Mouse (Mus musculus) left cerebral cortex, adult 18-20 months (tissue): Measurements from ENCODE around the gene Arf6. TPM values are rescaled to one million over a fixed set of nuclear protein-coding genes. Genes with fewer than 3 reads are reported as not detected.
"Not testable (repeated sequence)": the region's sequence is repeated elsewhere in the genome, so short reads cannot be mapped to it uniquely, and the experiment has no call there.

ENCODE experiments used
- DNase-seq, 2 experiments: peaks; one replicate each; pipeline ENCODE4 v3.0.0; 2021 to 2022; ENCODE audit warnings: low spot score in 2 of 2, mixed read lengths in 1 of 2
- total RNA-seq, 2 experiments: library from RNA; stranded (reverse); gene quantifications; 2 replicates each; pipeline ENCODE4 v1.2.3; 2021

Arf6 gene
- total RNA-seq, 2 experiments from 2014 or later, result 56.6 to 57.9 TPM

GRCm38 (mm10) chr12:69372731-69373331 is 881 bp downstream of the Arf6 start:
- DNase-seq, result peak in 1 of 2 experiments; percentile 8

GRCm38 (mm10) chr12:69373850-69374766 is 2.2 kb downstream of the Arf6 start:
- DNase-seq, result no peak

- DNase-seq, result no peak
These were observed 4.2 kb downstream of the Arf6 start for GRCm38 (mm10) chr12:69376132-69376531.

- no peak for DNase-seq
These were observed 5.2 kb downstream of the Arf6 start for GRCm38 (mm10) chr12:69377188-69377587.

GRCm38 (mm10) chr12:69377636-69378035 is 5.7 kb downstream of the Arf6 start:
- not testable (repeated sequence) for DNase-seq

GRCm38 (mm10) chr12:69378558-69379454 is 6.9 kb downstream of the Arf6 start:
- DNase-seq, result no peak

GRCm38 (mm10) chr12:69382880-69383279 is 10.9 kb downstream of the Arf6 start:
- no peak for DNase-seq

- DNase-seq, result no peak
These were observed 12.7 kb downstream of the Arf6 start for GRCm38 (mm10) chr12:69384606-69385005.

- DNase-seq, result no peak
These were observed 13.8 kb downstream of the Arf6 start for GRCm38 (mm10) chr12:69385542-69386280.

- DNase-seq, result not testable (repeated sequence)
These were observed 14.4 kb downstream of the Arf6 start for GRCm38 (mm10) chr12:69386281-69386732.

GRCm38 (mm10) chr12:69388321-69388869 is 16.4 kb downstream of the Arf6 start:
- no peak for DNase-seq

GRCm38 (mm10) chr12:69389273-69389938 is 17.5 kb downstream of the Arf6 start:
- peak in 1 of 2 experiments; percentile 11 for DNase-seq

GRCm38 (mm10) chr12:69390000-69390698 is 18.2 kb downstream of the Arf6 start:
- DNase-seq, result no peak

GRCm38 (mm10) chr12:69393076-69393475 is 21.1 kb downstream of the Arf6 start:
- no peak for DNase-seq

- DNase-seq, result no peak
These were observed 22.5 kb downstream of the Arf6 start for GRCm38 (mm10) chr12:69394456-69394855.

- no peak for DNase-seq
These were observed 28.4 kb downstream of the Arf6 start for GRCm38 (mm10) chr12:69400367-69400766.

GRCm38 (mm10) chr12:69400871-69401286 is 28.9 kb downstream of the Arf6 start:
- DNase-seq, result no peak

- DNase-seq, result no peak
These were observed 30.1 kb downstream of the Arf6 start for GRCm38 (mm10) chr12:69402100-69402499.

- DNase-seq, result no peak
These were observed 30.7 kb downstream of the Arf6 start for GRCm38 (mm10) chr12:69402594-69403167.
